Mouse (Mus musculus) T-helper 17 cell (primary cell): ENCODE data around the gene Otub1.

Source experiments
- in situ Hi-C, 2 experiments: fragments of 300-600 bp; cut with MboI, MseI; formaldehyde crosslinking; loops; 1 replicate in 1 of 2; 2 replicates in 1 of 2; pipeline ENCODE4 v1.15.1; 2025; ENCODE audit warnings: high pct_unique_total_duplicates in 2 of 2

Otub1 gene

GRCm38 (mm10) chr19:7151300-7151926 is 54.7 kb downstream of the Otub1 start:
- in situ Hi-C loops: loop anchor here in 1 of 2 experiments (10.0 kb wide), 2 partner anchors 317 to 1487 kb away; partner anchors contain the start of gene Sipa1

- in situ Hi-C loops: no loop called here
Observed at GRCm38 (mm10) chr19:7149158-7149685, 56.9 kb downstream of the Otub1 start.

- in situ Hi-C loops: no loop called here
Observed at GRCm38 (mm10) chr19:7148541-7149085, 57.5 kb downstream of the Otub1 start.
